Mouse (Mus musculus): Measurements from ENCODE around the gene Zfp219. TPM values are rescaled to one million over a fixed set of nuclear protein-coding genes. Genes with fewer than 3 reads are reported as not detected.

Zfp219 gene
- polyA plus RNA-seq, 1 experiment, result 31.0 TPM

DNA sequence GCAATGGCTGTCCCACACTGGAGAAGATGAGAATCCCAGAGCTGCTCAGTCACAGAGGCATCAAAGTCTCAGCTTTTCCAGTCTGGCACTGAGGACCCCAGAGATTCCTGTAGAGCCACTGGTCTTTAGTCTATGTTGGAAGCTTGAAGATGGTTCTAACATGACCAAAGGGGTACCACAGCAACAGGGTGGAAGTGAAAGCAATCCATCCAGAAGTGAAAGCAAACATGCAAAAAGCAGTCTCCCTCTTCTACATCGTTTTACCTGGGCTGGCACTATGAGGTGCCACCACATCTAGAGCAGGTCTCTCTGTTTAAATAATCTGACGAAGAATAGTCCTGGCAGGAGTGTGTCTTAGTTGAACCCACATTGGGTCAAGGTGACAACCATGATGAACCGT, 41.3 kb downstream of the Zfp219 start:
- Histone ChIP-seq H3K36me3 (ENCODE audit: control insufficient read depth, insufficient read depth, low read length) (no peaks in the 10 kb centered on the region), H3K27ac (ENCODE audit: insufficient read depth, low read length) (no peak overlapping the region), H3K4me1 (ENCODE audit: control insufficient read depth, insufficient read depth, insufficient read length) (peaks cover 3% of the 10 kb centered on the region; the same call in 1 of the 2 replicates), H3K27me3 (ENCODE audit: control insufficient read depth, insufficient read depth, low read length) (0 out of 2 replicates have a peak, but pooled peaks cover 4% of the 10 kb centered on the region), H3K4me3 (ENCODE audit: extremely low read depth, insufficient read depth, insufficient read length) (no peak overlapping the region)
- TF ChIP-seq POLR2A (IDR thresholded peaks at IDR 0.05; ENCODE audit: low read depth, low read length) (no peak), CTCF (IDR thresholded peaks at IDR 0.05; ENCODE audit: extremely low read depth, insufficient read depth, insufficient read length, insufficient replicate concordance) (no peak)
- WGBS, result 65% methylated on average over 3 of the region's 3 CpGs
- DNase-seq (ENCODE audit: low read depth in 1 of 2, low spot score in 2 of 2), result no peak

DNA sequence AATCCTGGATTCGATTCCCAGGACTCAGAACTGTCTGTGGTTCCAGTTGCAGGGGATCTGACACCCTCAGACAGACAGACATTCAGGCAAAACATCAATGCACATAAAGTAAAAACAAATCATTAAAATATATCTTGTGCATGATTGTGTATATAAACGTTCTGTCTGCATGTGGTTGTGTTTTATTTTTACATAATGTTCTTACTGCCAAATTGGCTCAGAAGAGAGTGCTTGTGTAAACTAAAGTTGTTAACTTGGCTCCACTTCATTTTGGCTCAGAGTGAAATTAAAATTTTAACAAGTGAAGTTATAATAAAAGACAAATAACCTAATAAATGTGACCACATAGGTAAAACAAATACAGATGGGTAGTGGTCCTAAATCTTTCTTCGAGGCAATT, 53.1 kb downstream of the Zfp219 start:
- no peak for TF ChIP-seq CTCF (IDR thresholded peaks at IDR 0.05; ENCODE audit: extremely low read depth, insufficient read depth, insufficient read length, insufficient replicate concordance)
- TF ChIP-seq POLR2A (IDR thresholded peaks at IDR 0.05; ENCODE audit: low read depth, low read length), result no peak
- Histone ChIP-seq H3K4me3 (ENCODE audit: extremely low read depth, insufficient read depth, insufficient read length) (no peak overlapping the region), H3K36me3 (ENCODE audit: control insufficient read depth, insufficient read depth, low read length) (no peaks in the 10 kb centered on the region), H3K4me1 (ENCODE audit: control insufficient read depth, insufficient read depth, insufficient read length) (no peaks in the 10 kb centered on the region), H3K27ac (ENCODE audit: insufficient read depth, low read length) (no peak overlapping the region), H3K27me3 (ENCODE audit: control insufficient read depth, insufficient read depth, low read length) (0 out of 2 replicates have a peak, but pooled peaks cover 1% of the 10 kb centered on the region)
- no peak for DNase-seq (ENCODE audit: low read depth in 1 of 2, low spot score in 2 of 2)
- WGBS, result 87% methylated on average over 3 of the region's 3 CpGs

DNA sequence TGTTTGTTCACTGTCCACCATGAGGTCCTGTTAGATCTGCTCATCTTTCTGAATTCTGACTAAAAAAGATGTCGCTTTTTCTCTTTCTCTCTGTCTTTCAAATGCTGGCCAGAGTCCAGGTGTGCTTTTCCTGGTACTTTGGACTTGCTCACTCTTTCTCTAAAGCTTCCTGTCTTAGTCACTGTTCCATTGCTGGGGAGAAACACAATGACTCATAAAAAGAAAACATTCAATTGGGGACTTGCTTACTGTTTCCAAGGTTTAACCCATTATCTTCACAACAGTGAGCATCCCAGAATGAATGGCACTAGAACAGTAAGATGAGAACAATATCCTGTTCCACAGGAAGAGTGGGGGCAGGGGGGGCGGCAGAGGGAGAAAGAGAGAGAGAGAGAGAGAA, 60.2 kb downstream of the Zfp219 start:
- no peaks in the 10 kb centered on the region for H3K27me3 ChIP-seq (ENCODE audit: control insufficient read depth, insufficient read depth, low read length)
- no peak for TF ChIP-seq CTCF (IDR thresholded peaks at IDR 0.05; ENCODE audit: extremely low read depth, insufficient read depth, insufficient read length, insufficient replicate concordance)
- no peak for TF ChIP-seq POLR2A (IDR thresholded peaks at IDR 0.05; ENCODE audit: low read depth, low read length)
- H3K27ac ChIP-seq (ENCODE audit: insufficient read depth, low read length), result no peak overlapping the region
- no peak for DNase-seq (ENCODE audit: low read depth in 1 of 2, low spot score in 2 of 2)
- 78% methylated on average over 2 of the region's 2 CpGs for WGBS
- no peak overlapping the region for H3K4me3 ChIP-seq (ENCODE audit: extremely low read depth, insufficient read depth, insufficient read length)
- H3K4me1 ChIP-seq (ENCODE audit: control insufficient read depth, insufficient read depth, insufficient read length), result no peaks in the 10 kb centered on the region
- no peaks in the 10 kb centered on the region for H3K36me3 ChIP-seq (ENCODE audit: control insufficient read depth, insufficient read depth, low read length)

Other genes starting within 250 kb of the Zfp219 start
- gene Ang4, start 247.1 kb downstream of the Zfp219 start, polyA plus RNA-seq (2012; rRNA removed), result not detected in 2 replicates
- gene AY358078, start 220.7 kb downstream of the Zfp219 start, polyA plus RNA-seq (2012; rRNA removed), result not detected in 2 replicates
- gene Ear6, start 167.0 kb downstream of the Zfp219 start, polyA plus RNA-seq (2012; rRNA removed), result 3.9 and 15.5 TPM in 2 replicates
- gene Mettl17, start 135.9 kb downstream of the Zfp219 start, polyA plus RNA-seq (2012; rRNA removed), result 24.9 and 34.9 TPM in 2 replicates
- gene Slc39a2, start 127.8 kb downstream of the Zfp219 start, polyA plus RNA-seq (2012; rRNA removed), result 0.75 and 0.81 TPM in 2 replicates
- 19.2 and 21.0 TPM in 2 replicates for gene Ndrg2, start 106.6 kb downstream of the Zfp219 start, polyA plus RNA-seq (2012; rRNA removed)
- not detected in 2 replicates for gene Tppp2, start 102.3 kb downstream of the Zfp219 start, polyA plus RNA-seq (2012; rRNA removed)
- gene Rnase13, start 98.0 kb downstream of the Zfp219 start, polyA plus RNA-seq (2012; rRNA removed), result not detected in 2 replicates
- gene Arhgef40, start 36.0 kb downstream of the Zfp219 start, polyA plus RNA-seq (2012; rRNA removed), result 18.4 and 19.3 TPM in 2 replicates
- gene Tmem253, start 5.1 kb downstream of the Zfp219 start, polyA plus RNA-seq (2012; rRNA removed), result 0.27 and 0.36 TPM in 2 replicates
- not detected in 2 replicates for gene Olfr221, start 21.7 kb upstream of the Zfp219 start, polyA plus RNA-seq (2012; rRNA removed)
- 47.8 and 57.3 TPM in 2 replicates for gene Hnrnpc, start 83.3 kb upstream of the Zfp219 start, polyA plus RNA-seq (2012; rRNA removed)
- gene Rpgrip1, start 90.0 kb upstream of the Zfp219 start, polyA plus RNA-seq (2012; rRNA removed), result 12.8 and 14.7 TPM in 2 replicates
- gene Supt16, start 176.7 kb upstream of the Zfp219 start, polyA plus RNA-seq (2012; rRNA removed), result 7.7 and 8.7 TPM in 2 replicates
- 33.2 and 34.2 TPM in 2 replicates for gene Chd8, start 237.0 kb upstream of the Zfp219 start, polyA plus RNA-seq (2012; rRNA removed)